Mouse (Mus musculus): ENCODE measurements around the gene Scn5a.
A peak's percentile ranks its signal among the peaks of the same experiment; 100 is the strongest.

Gene Scn5a

GRCm38 (mm10) chr9:119469691-119470353 lies 109.0 kb downstream of the Scn5a start:
- no peak for DNase-seq (ENCODE audit: low read depth in 2 of 2, low spot score in 2 of 2)

GRCm38 (mm10) chr9:119465595-119465994 lies 113.2 kb downstream of the Scn5a start:
- DNase-seq (ENCODE audit: low read depth in 2 of 2, low spot score in 2 of 2), result no peak

GRCm38 (mm10) chr9:119465056-119465455 lies 113.8 kb downstream of the Scn5a start:
- no peak for DNase-seq (ENCODE audit: low read depth in 2 of 2, low spot score in 2 of 2)

GRCm38 (mm10) chr9:119460410-119460809 lies 118.4 kb downstream of the Scn5a start:
- peak in 1 of 2 experiments; percentile 44 for DNase-seq (ENCODE audit: low read depth in 2 of 2, low spot score in 2 of 2)

- DNase-seq (ENCODE audit: low read depth in 2 of 2, low spot score in 2 of 2), result no peak
Observed at GRCm38 (mm10) chr9:119457122-119457521, 121.7 kb downstream of the Scn5a start.

- DNase-seq (ENCODE audit: low read depth in 2 of 2, low spot score in 2 of 2), result no peak
Observed at GRCm38 (mm10) chr9:119455967-119456366, 122.8 kb downstream of the Scn5a start.

- no peak for DNase-seq (ENCODE audit: low read depth in 2 of 2, low spot score in 2 of 2)
Observed at GRCm38 (mm10) chr9:119445737-119446136, 133.1 kb downstream of the Scn5a start.

GRCm38 (mm10) chr9:119444738-119445429 lies 133.9 kb downstream of the Scn5a start, which contains the start of gene Exog:
Gene Exog, plus strand, starts transcription at chr9:119444943.
- peak; percentile 89 for DNase-seq (ENCODE audit: low read depth in 2 of 2, low spot score in 2 of 2)

GRCm38 (mm10) chr9:119438498-119439000 lies 140.3 kb downstream of the Scn5a start:
- no peak for DNase-seq (ENCODE audit: low read depth in 2 of 2, low spot score in 2 of 2)

GRCm38 (mm10) chr9:119438065-119438464 lies 140.8 kb downstream of the Scn5a start:
- DNase-seq (ENCODE audit: low read depth in 2 of 2, low spot score in 2 of 2), result no peak

GRCm38 (mm10) chr9:119435855-119436254 lies 143.0 kb downstream of the Scn5a start:
- no peak for DNase-seq (ENCODE audit: low read depth in 2 of 2, low spot score in 2 of 2)

Measured in CD8-positive naive resting alpha-beta T cell, adult 2 months (primary cell).